Mouse (Mus musculus) embryonic fibroblast, embryonic 13.5 days (primary cell): ENCODE measurements at regions not wholly inside any gene's neighbourhood (a gene's known extent, or its start where the extent isn't known, plus 50 kb on each side); places are given as distances from the start of the nearest gene placed in this dataset.

Source experiments
- CTCF ChIP-seq: IDR thresholded peaks from 2 replicates; pipeline ENCODE4 v1.5.1; 2011; ENCODE audit warnings: mild to moderate bottlenecking, control low read depth, low read length, moderate library complexity, borderline replicate concordance; ENCODE audit not compliant: insufficient read depth
- POLR2A ChIP-seq: IDR thresholded peaks from 2 replicates; pipeline ENCODE4 v1.6.1; 2011; ENCODE audit warnings: low read depth, mild to moderate bottlenecking, control low read depth, low read length, moderate library complexity

DNA sequence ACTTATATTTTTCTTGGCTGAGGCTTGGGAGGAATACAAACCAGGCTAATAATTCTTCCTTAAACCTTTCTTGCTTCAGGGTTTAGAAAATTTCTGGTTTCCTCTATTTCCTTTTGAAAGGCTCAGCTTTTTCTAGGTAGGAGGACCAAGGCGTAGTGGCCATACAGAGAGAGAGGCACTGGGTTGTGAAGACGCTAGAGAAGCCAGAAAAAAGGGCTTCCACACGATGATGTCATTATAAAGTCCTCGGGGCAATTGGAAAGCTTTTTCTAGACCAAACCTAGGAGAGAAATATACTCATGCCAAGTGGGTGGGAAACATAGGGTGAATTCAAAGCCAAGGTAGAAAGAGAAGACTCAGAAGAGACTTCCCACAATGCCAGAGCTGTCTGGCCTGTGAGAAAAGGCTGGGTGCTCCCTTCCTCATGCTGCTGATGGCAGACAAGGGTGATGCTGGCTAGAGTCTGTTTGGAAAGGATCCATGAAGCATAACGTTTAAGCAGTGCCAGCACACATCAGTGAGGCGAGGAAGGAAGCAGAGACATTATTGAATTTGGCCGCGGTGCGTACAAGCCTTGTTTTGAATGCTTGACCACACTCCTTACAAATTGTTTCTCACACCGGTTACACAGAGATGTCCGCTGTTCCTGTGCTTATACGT lies 131.1 kb upstream of the C9orf72 start:
- no peak for TF ChIP-seq CTCF
- TF ChIP-seq POLR2A = no peak
